Mouse (Mus musculus): Measurements from ENCODE around the gene Gpr146. TPM values are rescaled to one million over a fixed set of nuclear protein-coding genes. Genes with fewer than 3 reads are reported as not detected.

Gpr146 gene
- polyA plus RNA-seq, 1 experiment from 2014 or later = 1.8 TPM

DNA sequence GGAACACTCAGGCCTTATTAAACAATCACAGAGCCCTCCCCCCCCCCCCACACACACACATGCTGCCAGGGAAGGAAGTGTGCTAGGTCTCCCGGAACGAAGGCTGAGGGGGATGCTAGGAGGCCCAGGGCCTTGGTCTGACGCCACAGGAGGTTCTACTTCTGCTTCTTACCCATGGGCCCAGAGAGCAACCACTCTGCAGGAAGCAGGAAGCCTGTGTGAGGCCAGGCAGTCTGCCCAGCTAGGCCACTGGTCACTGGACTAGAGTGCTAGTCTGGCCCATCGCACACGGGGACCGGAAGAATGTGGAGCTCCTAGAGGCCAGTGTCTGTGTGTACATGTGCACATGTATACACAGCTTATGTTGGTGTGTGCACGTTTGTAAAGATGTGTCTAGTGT is 31.0 kb downstream of the Gpr146 start:
- Histone ChIP-seq H3K4me2 (ENCODE audit: low read length) (no peak overlapping the region), H3K27ac (replicated peaks; ENCODE audit: low read depth, low read length) (no peak overlapping the region)
- ATAC-seq (ENCODE audit: low FRiP score, low TSS enrichment) = no peak

GRCm38 (mm10) chr5:139409412-139409811 is 31.9 kb downstream of the Gpr146 start:
- ATAC-seq (ENCODE audit: low FRiP score, low TSS enrichment) (no peak), DNase-seq (no peak)
- no peaks in the 10 kb centered on the region for H3K4me1 ChIP-seq (ENCODE audit: control insufficient read depth, insufficient read depth, low read length)
- H3K9ac ChIP-seq (replicated peaks; ENCODE audit: low read length) = no peak overlapping the region
- WGBS = 91% methylated on average over 12 of the region's 12 CpGs
- H3K4me2 ChIP-seq (ENCODE audit: low read length) = no peak overlapping the region
- H3K9me3 ChIP-seq (ENCODE audit: control insufficient read depth, low read length) = no peaks in the 10 kb centered on the region
- H3K27ac ChIP-seq (replicated peaks; ENCODE audit: low read depth, low read length) = no peak overlapping the region
- no peak overlapping the region for H3K4me3 ChIP-seq (replicated peaks; ENCODE audit: low read depth, low read length)
- H3K27me3 ChIP-seq (ENCODE audit: control insufficient read depth, insufficient read depth, low read length) = no peaks in the 10 kb centered on the region
- no peaks in the 10 kb centered on the region for H3K36me3 ChIP-seq (ENCODE audit: control insufficient read depth, insufficient read depth, low read length)

More for the DNA sequence above, 31.0 kb downstream of the Gpr146 start:
- WGBS = 89% methylated on average over 7 of the region's 7 CpGs
- H3K27me3 ChIP-seq (ENCODE audit: control insufficient read depth, insufficient read depth, low read length) = no peaks in the 10 kb centered on the region
- H3K36me3 ChIP-seq (ENCODE audit: control insufficient read depth, insufficient read depth, low read length) = no peaks in the 10 kb centered on the region
- no peak for DNase-seq
- no peaks in the 10 kb centered on the region for H3K4me1 ChIP-seq (ENCODE audit: control insufficient read depth, insufficient read depth, low read length)
- H3K9me3 ChIP-seq (ENCODE audit: control insufficient read depth, low read length) = no peaks in the 10 kb centered on the region
- no peak overlapping the region for H3K9ac ChIP-seq (replicated peaks; ENCODE audit: low read length)
- no peak overlapping the region for H3K4me3 ChIP-seq (replicated peaks; ENCODE audit: low read depth, low read length)

- Histone ChIP-seq H3K4me1 (ENCODE audit: control insufficient read depth, insufficient read depth, low read length) (no peaks in the 10 kb centered on the region), H3K27ac (replicated peaks; ENCODE audit: low read depth, low read length) (no peak overlapping the region), H3K9ac (replicated peaks; ENCODE audit: low read length) (no peak overlapping the region), H3K9me3 (ENCODE audit: control insufficient read depth, low read length) (no peaks in the 10 kb centered on the region), H3K4me3 (replicated peaks; ENCODE audit: low read depth, low read length) (no peak overlapping the region), H3K36me3 (ENCODE audit: control insufficient read depth, insufficient read depth, low read length) (no peaks in the 10 kb centered on the region), H3K27me3 (ENCODE audit: control insufficient read depth, insufficient read depth, low read length) (no peaks in the 10 kb centered on the region), H3K4me2 (ENCODE audit: low read length) (no peak overlapping the region)
- no peak for ATAC-seq (ENCODE audit: low FRiP score, low TSS enrichment)
- 93% methylated on average over 4 of the region's 4 CpGs for WGBS
- DNase-seq = no peak
These were observed 32.6 kb downstream of the Gpr146 start for GRCm38 (mm10) chr5:139410056-139410455.

DNA sequence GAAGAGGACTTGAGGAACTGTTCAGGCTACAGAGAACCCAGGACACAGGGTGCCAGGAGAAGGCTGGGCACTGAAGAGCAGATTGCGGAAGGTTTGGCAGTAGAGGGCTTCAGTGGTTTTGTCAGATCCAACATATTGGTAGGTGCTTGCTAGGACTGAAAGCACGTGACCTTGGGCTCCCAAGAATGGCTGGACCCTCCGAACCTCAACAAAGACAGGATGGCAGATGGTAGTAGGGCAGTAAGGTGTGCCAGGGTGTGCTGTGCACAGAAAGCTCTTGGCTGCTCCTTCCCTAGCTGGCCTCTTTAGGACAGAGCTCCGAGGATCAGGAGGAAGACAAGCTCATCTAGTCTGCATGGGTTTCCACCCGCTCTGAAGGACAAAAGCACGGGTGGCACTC is 33.6 kb downstream of the Gpr146 start:
- no peak for DNase-seq

GRCm38 (mm10) chr5:139411665-139412314 is 34.3 kb downstream of the Gpr146 start:
- ATAC-seq (ENCODE audit: low FRiP score, low TSS enrichment) = no peak
- WGBS = 80% methylated on average over 15 of the region's 15 CpGs
- no peak overlapping the region for H3K27ac ChIP-seq (replicated peaks; ENCODE audit: low read depth, low read length)

More for the DNA sequence above, 33.6 kb downstream of the Gpr146 start:
- no peak for ATAC-seq (ENCODE audit: low FRiP score, low TSS enrichment)
- H3K27me3 ChIP-seq (ENCODE audit: control insufficient read depth, insufficient read depth, low read length) = no peaks in the 10 kb centered on the region
- H3K9ac ChIP-seq (replicated peaks; ENCODE audit: low read length) = no peak overlapping the region
- no peaks in the 10 kb centered on the region for H3K4me1 ChIP-seq (ENCODE audit: control insufficient read depth, insufficient read depth, low read length)
- H3K4me3 ChIP-seq (replicated peaks; ENCODE audit: low read depth, low read length) = no peak overlapping the region
- H3K36me3 ChIP-seq (ENCODE audit: control insufficient read depth, insufficient read depth, low read length) = no peaks in the 10 kb centered on the region
- 95% methylated on average over 6 of the region's 6 CpGs for WGBS
- no peak overlapping the region for H3K27ac ChIP-seq (replicated peaks; ENCODE audit: low read depth, low read length)
- H3K4me2 ChIP-seq (ENCODE audit: low read length) = no peak overlapping the region
- no peaks in the 10 kb centered on the region for H3K9me3 ChIP-seq (ENCODE audit: control insufficient read depth, low read length)

GRCm38 (mm10) chr5:139413545-139413944 is 36.0 kb downstream of the Gpr146 start:
- H3K36me3 ChIP-seq (ENCODE audit: control insufficient read depth, insufficient read depth, low read length) = no peaks in the 10 kb centered on the region
- WGBS = 94% methylated on average over 4 of the region's 4 CpGs
- no peaks in the 10 kb centered on the region for H3K27me3 ChIP-seq (ENCODE audit: control insufficient read depth, insufficient read depth, low read length)
- H3K27ac ChIP-seq (replicated peaks; ENCODE audit: low read depth, low read length) = no peak overlapping the region
- no peaks in the 10 kb centered on the region; the same call in 1 of the 2 replicates for H3K4me1 ChIP-seq (ENCODE audit: control insufficient read depth, insufficient read depth, low read length)
- H3K9me3 ChIP-seq (ENCODE audit: control insufficient read depth, low read length) = no peaks in the 10 kb centered on the region
- H3K9ac ChIP-seq (replicated peaks; ENCODE audit: low read length) = no peak overlapping the region
- ATAC-seq (ENCODE audit: low FRiP score, low TSS enrichment) (no peak), DNase-seq (no peak)
- no peak overlapping the region for H3K4me3 ChIP-seq (replicated peaks; ENCODE audit: low read depth, low read length)
- H3K4me2 ChIP-seq (ENCODE audit: low read length) = no peak overlapping the region

More at GRCm38 (mm10) chr5:139411665-139412314, 34.3 kb downstream of the Gpr146 start:
- Histone ChIP-seq H3K36me3 (ENCODE audit: control insufficient read depth, insufficient read depth, low read length) (no peaks in the 10 kb centered on the region), H3K27me3 (ENCODE audit: control insufficient read depth, insufficient read depth, low read length) (no peaks in the 10 kb centered on the region), H3K4me1 (ENCODE audit: control insufficient read depth, insufficient read depth, low read length) (no peaks in the 10 kb centered on the region), H3K4me2 (ENCODE audit: low read length) (no peak overlapping the region), H3K9ac (replicated peaks; ENCODE audit: low read length) (no peak overlapping the region), H3K4me3 (replicated peaks; ENCODE audit: low read depth, low read length) (no peak overlapping the region), H3K9me3 (ENCODE audit: control insufficient read depth, low read length) (no peaks in the 10 kb centered on the region)
- DNase-seq = no peak

DNA sequence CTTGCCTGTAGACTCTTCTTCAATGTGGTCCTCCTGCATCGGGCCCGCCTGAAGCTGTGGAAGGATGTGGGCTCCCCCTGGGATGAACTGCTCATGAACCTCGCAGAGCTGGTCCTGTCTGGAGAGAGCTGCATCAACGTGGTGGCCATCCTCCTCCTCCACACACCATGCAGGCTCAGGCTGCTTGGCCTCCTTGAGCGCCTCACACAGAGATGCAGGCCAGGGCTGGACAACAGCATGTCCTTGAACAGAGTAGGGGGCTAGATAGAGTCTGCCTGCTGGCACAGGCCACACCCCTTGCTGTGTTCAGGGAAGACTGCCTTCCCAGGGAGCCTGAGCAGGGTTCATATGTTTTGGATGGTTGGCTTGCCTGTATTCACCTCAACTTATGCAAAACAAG is 37.5 kb downstream of the Gpr146 start:
- H3K9me3 ChIP-seq (ENCODE audit: control insufficient read depth, low read length) = no peaks in the 10 kb centered on the region
- H3K9ac ChIP-seq (replicated peaks; ENCODE audit: low read length) = no peak overlapping the region
- H3K4me3 ChIP-seq (replicated peaks; ENCODE audit: low read depth, low read length) = no peak overlapping the region
- no peak overlapping the region for H3K4me2 ChIP-seq (ENCODE audit: low read length)
- DNase-seq (no peak), ATAC-seq (ENCODE audit: low FRiP score, low TSS enrichment) (no peak)
- no peak overlapping the region for H3K27ac ChIP-seq (replicated peaks; ENCODE audit: low read depth, low read length)
- no peaks in the 10 kb centered on the region for H3K27me3 ChIP-seq (ENCODE audit: control insufficient read depth, insufficient read depth, low read length)
- 94% methylated on average over 5 of the region's 5 CpGs for WGBS
- H3K4me1 ChIP-seq (ENCODE audit: control insufficient read depth, insufficient read depth, low read length) = peaks cover 12% of the 10 kb centered on the region; the same call in 1 of the 2 replicates
- H3K36me3 ChIP-seq (ENCODE audit: control insufficient read depth, insufficient read depth, low read length) = no peaks in the 10 kb centered on the region

- ATAC-seq (ENCODE audit: low FRiP score, low TSS enrichment) = no peak
- H3K9ac ChIP-seq (replicated peaks; ENCODE audit: low read length) = no peak overlapping the region
- no peak overlapping the region for H3K4me2 ChIP-seq (ENCODE audit: low read length)
- H3K36me3 ChIP-seq (ENCODE audit: control insufficient read depth, insufficient read depth, low read length) = no peaks in the 10 kb centered on the region
- H3K27me3 ChIP-seq (ENCODE audit: control insufficient read depth, insufficient read depth, low read length) = no peaks in the 10 kb centered on the region
- peaks cover 13% of the 10 kb centered on the region; the same call in 1 of the 2 replicates for H3K4me1 ChIP-seq (ENCODE audit: control insufficient read depth, insufficient read depth, low read length)
- 94% methylated on average over 4 of the region's 4 CpGs for WGBS
- H3K9me3 ChIP-seq (ENCODE audit: control insufficient read depth, low read length) = no peaks in the 10 kb centered on the region
- no peak overlapping the region for H3K27ac ChIP-seq (replicated peaks; ENCODE audit: low read depth, low read length)
- no peak for DNase-seq
- H3K4me3 ChIP-seq (replicated peaks; ENCODE audit: low read depth, low read length) = no peak overlapping the region
These were observed 39.4 kb downstream of the Gpr146 start for GRCm38 (mm10) chr5:139416942-139417341.

- Histone ChIP-seq H3K4me2 (ENCODE audit: low read length) (no peak overlapping the region), H3K36me3 (ENCODE audit: control insufficient read depth, insufficient read depth, low read length) (no peaks in the 10 kb centered on the region), H3K4me1 (ENCODE audit: control insufficient read depth, insufficient read depth, low read length) (peaks cover 13% of the 10 kb centered on the region), H3K27ac (replicated peaks; ENCODE audit: low read depth, low read length) (no peak overlapping the region), H3K4me3 (replicated peaks; ENCODE audit: low read depth, low read length) (no peak overlapping the region), H3K27me3 (ENCODE audit: control insufficient read depth, insufficient read depth, low read length) (no peaks in the 10 kb centered on the region), H3K9ac (replicated peaks; ENCODE audit: low read length) (no peak overlapping the region), H3K9me3 (ENCODE audit: control insufficient read depth, low read length) (no peaks in the 10 kb centered on the region)
- 96% methylated on average over 3 of the region's 3 CpGs for WGBS
- DNase-seq (no peak), ATAC-seq (ENCODE audit: low FRiP score, low TSS enrichment) (no peak)
These were observed 40.0 kb downstream of the Gpr146 start for GRCm38 (mm10) chr5:139417480-139417879.
